Mouse (Mus musculus): ENCODE results near the gene Hba-x. TPM values are rescaled to one million over a fixed set of nuclear protein-coding genes. Genes with fewer than 3 reads are reported as not detected.

Hba-x gene
- not detected for total RNA-seq (2021)

DNA sequence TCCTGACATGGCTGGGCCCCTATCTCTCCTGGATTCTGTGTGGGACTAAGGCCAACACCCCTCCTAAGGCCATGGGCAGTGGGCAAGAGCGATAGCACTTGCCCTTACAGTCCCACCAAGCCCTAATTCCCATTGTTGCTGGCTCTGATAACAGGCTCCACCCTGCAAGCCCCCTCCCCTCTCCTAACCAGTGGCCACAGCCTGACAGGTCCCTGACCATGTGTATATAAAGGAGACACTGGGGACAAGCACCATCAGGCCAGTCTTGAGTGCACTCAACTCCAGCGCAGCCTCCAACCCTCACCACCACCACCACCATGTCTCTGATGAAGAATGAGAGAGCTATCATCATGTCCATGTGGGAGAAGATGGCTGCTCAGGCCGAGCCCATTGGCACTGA, at the start of gene Hba-x:
Hba-x (plus strand) TSS at position 54 of the 400 bp plus-strand sequence.
- no peak for DNase-seq
- intact Hi-C loops (cut with DNase I): no loop called here

DNA sequence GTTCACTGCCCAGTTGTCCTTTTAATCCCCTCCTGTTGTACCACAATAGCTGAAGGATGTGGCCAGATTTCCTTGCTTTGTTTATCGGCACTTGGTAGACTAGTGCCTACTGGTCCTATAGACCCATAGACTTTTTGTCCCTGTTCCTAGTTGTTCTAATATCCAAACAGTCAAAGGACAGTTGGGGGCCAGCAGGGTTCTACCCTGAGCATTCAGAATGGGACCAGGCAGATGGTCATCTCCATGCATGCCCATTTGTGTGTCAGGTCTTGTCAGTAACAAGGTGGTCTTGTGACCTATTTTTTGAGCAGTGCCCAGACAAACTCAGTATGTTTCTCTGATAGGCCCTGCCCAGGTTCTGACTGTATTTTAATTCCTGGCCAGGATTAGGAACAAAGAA, 49.2 kb upstream of the Hba-x start:
- no peak for DNase-seq
- intact Hi-C loops (cut with DNase I): no loop called here

DNA sequence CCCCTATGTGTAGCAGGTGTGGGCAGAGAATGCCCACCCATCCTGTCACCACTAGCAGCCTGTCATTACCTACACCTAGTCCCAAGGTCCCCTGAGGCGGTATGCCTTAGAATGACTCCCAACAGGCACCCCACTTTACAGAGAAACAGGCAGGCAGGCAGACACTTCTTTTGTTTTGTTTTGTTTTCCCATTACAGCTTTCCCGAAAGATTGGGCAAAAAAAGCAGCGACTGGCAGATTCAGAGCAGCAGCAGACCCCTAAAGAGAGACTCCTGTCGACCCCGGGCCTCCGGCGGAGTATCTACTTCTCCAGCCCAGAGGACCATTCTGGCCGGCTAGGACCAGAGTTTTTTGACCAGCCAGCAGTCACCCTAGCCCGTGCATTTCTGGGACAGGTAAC, 48.6 kb upstream of the Hba-x start:
- DNase-seq: no peak
- intact Hi-C loops (cut with DNase I): no loop called here

DNA sequence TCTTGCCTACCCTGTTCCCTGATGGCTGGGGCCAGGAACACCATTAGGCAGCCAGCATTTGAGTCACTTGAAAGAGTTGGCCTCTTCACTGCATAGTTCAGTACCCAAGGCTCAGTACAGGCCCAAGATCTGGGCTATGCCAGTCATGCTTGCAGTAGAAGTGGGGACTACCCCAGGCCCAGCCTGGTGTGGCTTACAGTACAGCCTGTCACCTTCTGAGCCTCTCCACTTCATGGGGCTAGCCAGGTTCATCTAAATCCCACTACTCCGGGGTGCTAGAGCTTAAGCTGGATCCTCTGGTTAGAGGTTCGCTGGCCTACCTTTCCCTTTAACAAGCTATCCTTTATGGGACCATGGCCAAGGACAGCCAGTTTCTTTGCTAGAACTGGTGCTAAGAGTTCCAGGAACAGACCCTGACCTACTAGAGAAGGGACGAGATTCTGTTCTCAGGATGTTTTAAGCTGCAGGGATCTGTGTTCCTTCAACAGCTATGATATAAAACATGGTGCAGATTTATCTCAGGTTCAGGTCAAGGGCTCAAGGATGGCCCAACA, 47.8 kb upstream of the Hba-x start:
- DNase-seq: no peak
- intact Hi-C loops (cut with DNase I): no loop called here

DNA sequence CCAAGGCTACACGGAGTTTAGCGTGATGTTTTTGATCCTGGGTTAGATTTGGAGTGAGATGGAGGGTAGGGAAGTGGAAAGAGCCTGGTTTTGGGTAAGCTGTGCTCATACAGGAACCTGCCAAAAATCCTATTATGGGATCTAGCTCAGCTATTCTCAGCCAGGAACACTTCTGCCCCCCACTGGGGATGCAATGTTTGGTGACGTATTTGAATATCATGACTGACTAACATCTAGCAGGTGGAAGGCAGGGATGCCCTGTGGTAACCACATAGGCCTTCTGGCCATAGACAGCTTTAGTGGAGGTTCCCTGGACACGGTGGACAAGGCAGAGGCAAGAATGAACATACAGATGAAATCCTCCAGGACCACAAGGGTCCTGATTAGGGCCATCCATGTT, 46.0 kb upstream of the Hba-x start:
- peak in 1 of 2 experiments; percentile 25 for DNase-seq
- intact Hi-C loops (cut with DNase I): no loop called here

DNA sequence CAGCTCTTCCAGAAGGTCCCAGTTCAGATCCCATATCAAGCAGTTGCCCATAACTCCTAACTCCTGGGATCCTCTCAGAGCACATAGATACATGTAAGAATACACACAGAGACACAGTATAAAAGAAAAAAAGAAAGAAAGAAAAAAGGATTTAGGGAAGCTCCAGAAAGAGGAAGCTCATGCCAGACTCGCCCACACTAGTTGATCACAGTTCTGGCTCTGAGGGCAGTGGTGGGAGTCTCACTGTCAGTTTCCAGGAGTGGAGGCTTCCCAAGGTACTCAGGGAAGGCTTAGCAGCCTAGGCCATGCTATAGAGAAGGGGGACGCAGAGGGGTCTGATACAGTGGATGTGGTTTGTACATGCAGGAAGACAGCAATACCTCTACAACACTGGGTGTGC, 45.1 kb upstream of the Hba-x start:
- intact Hi-C loops (cut with DNase I): no loop called here
- no peak for DNase-seq

DNA sequence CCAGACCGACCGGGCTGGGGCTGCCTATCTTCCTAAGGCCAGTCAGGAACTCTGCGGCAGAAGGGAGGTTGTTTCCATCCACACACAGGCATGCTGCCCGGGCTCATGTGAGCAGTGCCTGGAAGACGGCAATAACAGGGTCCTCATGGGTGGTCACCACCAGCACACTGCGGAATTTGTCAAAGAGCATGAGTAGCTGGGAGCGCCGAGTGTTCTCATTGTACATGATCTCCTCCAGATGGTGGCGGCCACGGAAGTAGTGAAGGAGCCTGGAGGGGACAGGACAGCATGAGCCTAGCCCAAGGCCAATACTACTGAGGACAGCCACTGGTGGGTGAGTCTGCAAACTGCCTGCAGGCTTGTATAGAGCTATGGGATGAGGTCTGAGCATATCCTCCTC, 43.4 kb upstream of the Hba-x start:
- peak in 1 of 2 experiments; percentile 37 for DNase-seq
- intact Hi-C loops (cut with DNase I): no loop called here

DNA sequence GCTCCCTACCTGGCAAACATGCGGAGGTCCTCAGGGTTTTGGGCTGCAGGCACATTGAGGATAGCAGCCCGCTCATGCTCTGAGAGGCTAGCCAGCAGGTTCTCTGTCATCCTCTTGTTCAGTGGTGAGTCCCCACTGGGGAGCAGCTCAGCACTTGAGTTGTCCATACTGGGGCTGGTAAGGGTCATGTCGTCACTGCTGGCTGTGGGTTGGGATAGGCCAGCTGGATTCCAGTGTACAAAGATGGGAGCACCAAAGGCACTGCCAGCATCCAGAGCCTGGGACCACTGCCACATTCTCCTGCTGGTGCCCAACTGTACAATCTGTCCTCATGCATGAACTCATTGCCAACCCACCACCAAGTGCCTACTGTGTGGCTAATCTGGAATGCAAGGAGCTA, 42.3 kb upstream of the Hba-x start:
- intact Hi-C loops (cut with DNase I): no loop called here
- peak; percentile 45 to 47 for DNase-seq

DNA sequence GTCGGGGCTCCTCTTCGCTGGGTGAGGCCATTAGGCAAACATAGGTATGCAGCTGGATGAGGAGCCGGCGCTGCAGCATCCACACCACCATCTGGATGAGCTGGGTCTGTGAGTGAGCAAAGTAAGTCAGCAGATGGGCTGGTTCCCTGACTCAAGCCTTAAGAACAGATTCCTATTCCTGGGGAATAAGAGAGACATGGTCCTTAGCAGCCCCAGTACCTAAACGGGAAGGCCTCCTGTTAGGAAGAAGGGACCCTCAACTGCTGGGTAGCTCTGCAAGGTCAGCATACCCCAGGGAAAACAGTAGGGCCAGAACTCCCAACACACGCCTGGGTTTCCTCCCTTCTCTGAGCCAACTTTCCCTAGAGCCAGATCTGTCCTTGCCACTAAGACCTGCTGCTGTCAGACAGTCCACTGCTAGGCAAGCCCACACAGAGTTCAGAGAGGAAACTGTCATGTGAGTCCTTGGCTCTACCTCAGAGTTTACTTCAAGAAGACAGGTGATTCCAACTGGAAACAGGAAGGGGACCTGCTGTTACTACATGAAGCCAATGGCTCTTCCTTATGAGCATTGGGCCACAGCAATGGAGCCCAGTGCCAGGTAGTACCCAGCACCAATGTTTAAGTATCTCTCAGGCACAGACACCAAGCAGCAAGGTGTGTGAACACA, 41.2 kb upstream of the Hba-x start:
- DNase-seq: no peak
- intact Hi-C loops (cut with DNase I): no loop called here

DNA sequence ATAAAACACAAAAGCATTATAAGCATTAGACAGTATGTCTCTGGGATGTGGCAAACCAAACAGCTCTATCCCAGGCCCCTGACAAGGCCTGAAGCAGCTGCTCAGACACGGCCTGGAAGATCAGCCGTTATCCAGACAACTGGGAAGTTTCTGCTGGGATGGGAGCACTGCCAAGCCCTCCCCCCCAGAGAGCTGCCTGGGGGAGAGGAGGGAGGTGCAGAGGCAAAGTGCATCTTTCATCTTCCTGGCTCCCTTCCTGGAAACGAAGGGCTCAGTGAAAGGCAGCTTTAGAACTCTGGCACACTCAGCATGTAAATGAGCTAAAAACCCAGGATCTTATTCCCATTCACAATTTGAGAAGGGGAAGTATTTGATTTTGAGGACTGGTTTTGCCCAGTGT, 40.6 kb upstream of the Hba-x start:
- intact Hi-C loops (cut with DNase I): no loop called here
- peak; percentile 79 to 83 for DNase-seq

DNA sequence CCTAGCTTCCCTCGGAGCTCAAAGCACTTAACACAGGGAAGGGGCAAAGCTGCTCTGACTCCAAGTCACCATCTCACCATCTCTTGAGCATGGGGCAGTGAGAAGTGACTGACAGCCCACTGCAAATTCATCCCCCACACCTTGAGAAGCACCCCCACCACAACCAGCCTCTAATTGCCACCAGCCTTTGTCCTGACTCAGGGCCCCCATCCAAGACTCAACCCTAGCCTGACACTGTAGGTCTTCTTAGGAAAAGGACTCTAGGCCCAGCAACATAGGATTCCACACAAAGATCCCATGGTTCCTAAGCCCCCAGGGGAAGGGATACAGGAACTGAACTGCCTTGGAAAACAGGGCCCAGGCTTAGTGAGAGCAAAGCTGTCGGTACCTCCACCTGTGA, 40.1 kb upstream of the Hba-x start:
- DNase-seq: no peak
- intact Hi-C loops (cut with DNase I): no loop called here

DNA sequence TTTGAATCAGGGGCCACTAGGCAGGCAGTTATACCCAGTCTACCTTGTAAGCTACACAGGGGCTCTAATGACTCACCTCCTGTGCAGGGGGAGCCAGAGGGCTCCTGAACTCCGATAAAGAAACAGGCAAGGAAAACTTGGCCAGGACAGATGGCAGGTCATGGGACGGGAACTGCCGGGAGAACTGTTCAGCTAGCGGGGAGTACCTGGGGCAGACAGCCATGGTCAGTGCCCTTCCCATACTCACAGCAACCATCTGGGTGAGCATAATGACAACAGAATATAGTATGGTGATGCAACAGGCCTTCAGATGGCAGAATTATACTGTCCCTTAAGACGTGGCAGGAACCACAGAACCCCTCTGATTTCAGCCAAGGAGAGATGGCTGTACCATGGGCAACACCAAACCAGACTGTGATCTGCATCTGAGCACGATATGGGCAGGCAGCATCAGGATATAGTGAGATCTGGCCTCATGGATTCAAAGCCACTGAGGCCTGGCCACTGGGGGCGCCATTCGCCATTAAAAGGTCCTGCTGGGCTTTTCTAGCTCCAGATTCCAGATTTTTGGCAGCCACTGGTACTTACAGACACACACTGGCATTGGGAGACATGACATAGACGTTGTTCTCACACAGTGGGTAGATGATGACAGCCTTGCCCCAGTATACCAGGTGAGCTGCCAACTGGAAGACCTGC, 39.3 kb upstream of the Hba-x start:
- DNase-seq: peak; percentile 60 to 80
- intact Hi-C loops (cut with DNase I): no loop called here

DNA sequence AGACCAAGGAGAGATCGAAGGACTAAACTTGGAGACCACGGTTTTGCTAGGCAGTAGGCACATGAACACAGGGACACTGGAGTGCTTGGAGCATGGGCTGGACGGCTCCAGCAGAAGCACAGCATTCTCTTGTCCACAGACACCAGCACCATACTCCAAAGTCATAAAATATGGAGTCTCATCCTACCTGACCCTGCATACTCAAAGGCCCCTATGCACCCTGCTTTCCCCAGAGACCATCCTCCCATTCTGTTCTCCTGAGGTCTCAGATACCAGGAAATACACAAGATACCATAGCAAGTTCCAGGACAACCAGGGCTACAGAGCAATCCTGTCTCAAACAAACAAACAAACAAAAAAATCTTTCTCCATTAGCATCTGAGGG, 38.8 kb upstream of the Hba-x start:
- intact Hi-C loops (cut with DNase I): no loop called here

DNA sequence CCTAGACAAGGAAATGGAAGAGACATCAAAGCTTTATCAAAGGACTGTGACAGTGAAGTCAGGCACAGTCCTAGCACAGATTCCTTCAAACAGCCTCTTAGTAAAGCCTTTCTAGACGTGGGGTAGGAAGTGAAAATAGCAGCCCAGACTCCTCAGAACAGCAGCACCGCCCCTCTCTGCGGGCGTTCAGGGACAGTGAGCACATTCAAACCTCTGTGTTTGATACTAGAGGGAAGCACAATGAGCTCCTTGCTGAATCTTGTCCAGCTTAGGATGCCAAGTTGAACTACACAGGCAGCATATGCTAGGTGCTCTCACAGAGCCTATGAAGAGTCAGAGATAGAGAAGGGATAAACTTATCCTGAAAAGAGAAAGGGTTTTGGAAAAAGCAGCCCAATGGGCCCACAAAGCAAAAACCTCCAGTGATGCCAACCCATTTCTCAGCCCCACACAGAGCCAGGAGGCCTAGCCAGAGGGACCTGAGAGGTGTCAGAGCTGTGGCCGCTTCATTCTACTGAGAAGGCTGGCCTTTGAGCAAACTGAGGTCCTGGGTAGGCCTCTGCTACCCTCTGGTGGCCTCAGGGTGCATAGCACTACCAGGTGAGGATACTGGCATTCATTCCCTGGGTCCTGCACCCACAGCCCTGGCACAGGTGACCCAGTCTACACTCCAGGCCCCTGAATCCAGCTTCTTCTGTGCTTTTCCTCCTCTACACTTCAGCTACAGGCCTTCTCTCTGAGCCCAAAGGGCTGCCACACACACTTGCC, 37.9 kb upstream of the Hba-x start:
- intact Hi-C loops (cut with DNase I): loop anchor here (1.0 kb wide), 2 partner anchors 21 to 56 kb away; no protein-coding TSS in a partner anchor
- DNase-seq: peak; percentile 78 to 83

More for the DNA sequence above, 38.8 kb upstream of the Hba-x start:
- DNase-seq: no peak

DNA sequence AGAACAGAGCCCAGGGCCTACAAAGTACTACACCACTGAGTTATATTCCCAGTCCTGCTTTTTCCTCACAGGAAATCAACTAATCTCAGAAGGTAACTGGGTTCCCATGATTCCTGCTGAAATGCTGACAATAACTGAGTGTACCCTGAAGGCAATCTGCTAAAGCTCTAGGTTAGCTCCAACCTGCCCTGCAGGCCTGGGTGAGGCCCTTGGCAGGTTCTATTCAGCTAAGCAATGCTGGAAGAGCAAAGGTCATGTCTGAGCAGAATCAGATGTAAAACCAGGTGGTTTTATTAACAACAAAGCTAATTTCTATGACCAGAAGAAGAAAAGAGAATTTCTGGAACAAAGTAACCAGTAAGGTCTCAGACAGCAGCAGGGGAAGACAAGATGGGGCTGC, 34.8 kb upstream of the Hba-x start:
- DNase-seq: no peak
- intact Hi-C loops (cut with DNase I): loop anchor here (5.0 kb wide), 2 partner anchors 34 to 46 kb away; partner anchors contain the start of genes Hbq1b and Snrnp25

DNA sequence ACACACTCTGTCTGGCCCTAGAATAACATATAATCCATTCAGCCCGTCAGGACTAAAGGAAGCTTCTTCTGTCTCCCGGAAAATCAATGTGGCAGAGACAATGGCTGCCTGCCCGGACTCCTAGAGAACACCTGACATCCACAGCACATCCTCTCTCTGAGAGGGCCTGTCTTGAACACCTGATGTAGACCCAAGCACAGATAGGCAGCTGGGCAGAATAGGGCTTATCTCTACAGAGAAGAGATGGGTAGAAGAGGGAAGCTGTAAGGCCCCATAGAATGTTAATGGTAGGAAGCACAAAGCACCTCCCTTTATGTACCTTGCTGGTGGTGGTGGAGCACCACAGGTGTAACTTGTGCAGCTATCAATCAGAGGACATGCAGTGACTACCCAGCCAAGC, 34.0 kb upstream of the Hba-x start:
- no peak for DNase-seq
- intact Hi-C loops (cut with DNase I): loop anchor here (5.0 kb wide), 2 partner anchors 35 to 45 kb away; partner anchors contain the start of genes Hbq1b and Snrnp25

DNA sequence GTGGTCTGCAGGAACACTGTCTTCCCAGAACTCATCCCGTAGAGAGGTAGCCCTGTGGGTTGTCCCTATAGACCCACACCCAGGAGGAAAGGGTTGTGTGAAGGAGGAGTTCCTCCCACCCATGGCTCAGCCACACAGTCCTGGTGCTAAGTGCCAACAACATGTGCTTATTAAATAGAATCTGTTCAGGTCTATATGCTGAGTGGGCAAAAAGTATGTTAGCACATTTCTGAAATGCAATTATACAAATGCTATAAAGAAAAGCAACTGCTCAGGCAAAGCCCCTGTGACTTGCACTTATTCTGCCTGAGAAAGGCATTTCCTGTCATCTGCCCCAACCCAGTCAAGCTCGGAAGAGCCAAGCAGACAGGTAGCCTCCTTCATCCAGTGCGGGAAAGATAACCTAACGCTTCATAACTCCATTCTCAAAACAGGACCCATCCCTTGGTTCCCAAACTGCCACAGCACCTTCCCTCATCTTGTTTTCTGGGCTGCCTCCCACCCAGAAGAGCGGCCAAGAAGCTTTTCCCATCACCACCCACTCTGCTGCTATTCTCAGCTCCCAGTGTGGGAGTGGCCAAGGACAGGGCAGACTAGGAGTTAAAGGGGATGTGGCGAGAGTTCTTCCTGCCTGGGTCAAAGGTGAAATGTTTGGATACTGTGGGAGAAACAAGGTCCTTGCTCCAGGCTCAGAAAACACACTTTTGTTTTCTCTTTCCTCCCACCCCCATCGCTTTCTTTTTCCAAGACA, 32.8 kb upstream of the Hba-x start:
- intact Hi-C loops (cut with DNase I): loop anchor here (5.0 kb wide), 2 partner anchors 36 to 44 kb away; partner anchors contain the start of genes Hbq1b and Snrnp25
- DNase-seq: peak in 1 of 2 experiments; percentile 35

DNA sequence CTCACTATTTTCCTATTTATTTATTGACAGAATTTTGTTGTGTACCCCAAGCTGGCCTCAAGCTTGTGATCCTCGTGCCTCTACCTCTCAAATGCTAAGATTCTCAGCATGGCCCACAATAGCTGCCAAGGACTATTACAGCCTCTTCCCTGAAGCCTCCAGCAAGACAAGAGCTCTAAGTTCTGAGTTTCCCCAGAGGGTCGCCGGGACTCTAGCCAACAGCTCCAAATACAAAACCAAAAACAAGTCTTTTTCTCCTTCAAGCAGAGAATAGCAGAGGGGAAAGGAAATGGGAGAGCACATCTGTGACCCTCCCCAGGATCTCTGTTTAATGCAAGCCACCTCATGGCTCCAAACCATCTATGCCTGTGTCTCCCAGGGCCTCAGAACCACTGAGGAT, 32.1 kb upstream of the Hba-x start:
- intact Hi-C loops (cut with DNase I): loop anchor here (5.0 kb wide), 2 partner anchors 37 to 43 kb away; partner anchors contain the start of genes Hbq1b and Snrnp25
- peak; percentile 55 to 58 for DNase-seq

DNA sequence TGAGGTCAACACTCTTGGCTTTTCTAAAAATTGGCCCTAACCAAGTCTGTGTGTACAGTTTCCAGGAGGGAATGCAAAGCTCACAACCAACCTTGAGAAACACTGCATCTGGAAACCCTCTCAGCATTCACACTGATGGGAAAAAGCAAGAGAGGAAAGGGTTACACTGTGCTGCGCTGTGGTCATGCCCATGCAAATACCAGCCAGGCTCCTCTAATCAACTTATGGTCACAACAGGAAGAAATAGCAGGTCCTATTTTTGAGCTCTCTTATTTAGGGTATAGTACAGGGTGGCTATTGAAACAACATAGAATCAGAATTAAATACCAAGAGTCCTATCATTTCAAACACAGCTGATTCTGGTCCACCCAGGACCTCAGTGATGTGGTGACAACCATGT, 31.6 kb upstream of the Hba-x start:
- no peak for DNase-seq

DNA sequence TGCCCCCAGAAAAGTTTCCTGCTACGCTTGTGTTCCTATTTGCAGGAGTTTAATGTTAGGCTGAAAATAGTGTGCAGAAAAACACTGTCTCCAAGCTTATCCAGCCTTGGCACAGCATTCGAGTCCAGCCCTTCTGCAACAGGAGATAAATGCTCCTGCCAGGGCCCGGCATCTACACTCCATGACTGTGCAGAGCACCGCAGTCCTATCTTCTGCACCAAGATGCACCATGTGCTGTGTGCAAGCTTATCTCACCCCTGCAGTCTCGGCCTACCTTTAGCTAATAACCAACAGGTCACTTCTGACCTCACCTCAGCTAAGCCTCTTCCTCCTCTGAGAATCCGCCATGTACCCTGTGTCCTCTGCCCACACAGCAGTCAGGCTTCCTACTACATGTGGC, 30.6 kb upstream of the Hba-x start:
- DNase-seq: no peak
- intact Hi-C loops (cut with DNase I): no loop called here

More for the DNA sequence above, 31.6 kb upstream of the Hba-x start:
- intact Hi-C loops (cut with DNase I): loop anchor here (5.0 kb wide), 2 partner anchors 37 to 43 kb away; partner anchors contain the start of genes Hbq1b and Snrnp25
